Mouse (Mus musculus): Measurements from ENCODE around the gene Acrbp. TPM values are rescaled to one million over a fixed set of nuclear protein-coding genes. Genes with fewer than 3 reads are reported as not detected.
A peak's percentile ranks its signal among the peaks of the same experiment; 100 is the strongest.

Acrbp gene
- polyA plus RNA-seq, 1 experiment from 2014 or later: 13.3 TPM

DNA sequence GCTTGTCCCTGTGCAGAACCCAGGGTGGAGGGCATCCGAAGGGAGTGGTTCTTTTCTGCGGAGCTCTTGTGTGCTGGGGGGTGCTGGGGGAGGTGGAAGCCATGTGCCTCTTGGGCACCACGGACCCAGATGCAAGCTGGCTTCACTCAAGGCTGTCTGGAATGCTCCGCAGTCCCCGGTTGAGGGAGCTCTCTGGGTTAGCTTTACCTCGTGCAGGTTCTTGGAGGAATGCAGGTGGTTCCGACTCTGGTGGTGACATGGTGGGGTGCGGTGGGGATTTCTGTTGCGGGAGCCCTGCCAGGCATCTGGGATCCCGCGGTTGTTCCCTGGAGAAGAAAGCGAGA lies 47.8 kb downstream of the Acrbp start:
- no peaks in the 10 kb centered on the region for H3K27me3 ChIP-seq (ENCODE audit: control insufficient read depth, insufficient read depth, low read length)
- WGBS: 1% methylated on average over 12 of the region's 12 CpGs
- H3K4me2 ChIP-seq (ENCODE audit: low read depth, severe bottlenecking): peak overlapping the region; percentile 94
- DNase-seq (ENCODE audit: low spot score): peak; percentile 40
- H3K9me3 ChIP-seq (ENCODE audit: control insufficient read depth, low read length): no peaks in the 10 kb centered on the region
- no peak for ATAC-seq (ENCODE audit: insufficient number of reproducible peaks, low FRiP score, low TSS enrichment, low read depth)
- peaks cover 26% of the 10 kb centered on the region for H3K4me1 ChIP-seq (ENCODE audit: control insufficient read depth, insufficient read depth, low read length)
- H3K9ac ChIP-seq (ENCODE audit: low read length): peak overlapping the region; percentile 89
- H3K4me3 ChIP-seq (ENCODE audit: low read depth, low read length): peak overlapping the region; percentile 100
- H3K27ac ChIP-seq (replicated peaks; ENCODE audit: low read depth, low read length): peak overlapping the region; percentile 95
- peaks cover 25% of the 10 kb centered on the region for H3K36me3 ChIP-seq (ENCODE audit: control insufficient read depth, insufficient read depth, low read length)

DNA sequence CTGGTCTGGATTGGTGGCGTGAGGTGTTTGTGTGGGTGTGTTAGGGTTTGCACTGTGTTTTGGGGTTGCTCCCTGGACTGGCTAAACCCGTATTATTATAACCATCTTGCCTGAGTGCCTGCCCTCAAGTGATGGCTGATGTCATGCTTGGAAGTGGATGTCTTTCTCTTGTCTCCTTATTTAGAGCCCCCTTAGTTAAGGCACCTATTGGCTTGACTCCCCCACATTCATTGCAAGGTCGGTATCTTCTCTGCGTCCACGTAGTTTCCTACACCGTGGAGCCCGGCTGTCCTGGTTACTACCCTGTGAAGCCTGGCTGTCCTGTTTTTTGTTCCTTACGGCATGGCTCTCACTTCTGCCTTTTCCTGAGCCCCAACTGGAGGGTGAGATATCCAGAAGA lies 48.5 kb downstream of the Acrbp start:
- Histone ChIP-seq H3K4me3 (ENCODE audit: low read depth, low read length) (peak overlapping the region; percentile 100), H3K27ac (replicated peaks; ENCODE audit: low read depth, low read length) (no peak overlapping the region), H3K36me3 (ENCODE audit: control insufficient read depth, insufficient read depth, low read length) (peaks cover 31% of the 10 kb centered on the region), H3K4me2 (ENCODE audit: low read depth, severe bottlenecking) (peak overlapping the region; percentile 94), H3K9ac (ENCODE audit: low read length) (peak overlapping the region; percentile 89), H3K27me3 (ENCODE audit: control insufficient read depth, insufficient read depth, low read length) (no peaks in the 10 kb centered on the region), H3K4me1 (ENCODE audit: control insufficient read depth, insufficient read depth, low read length) (peaks cover 26% of the 10 kb centered on the region), H3K9me3 (ENCODE audit: control insufficient read depth, low read length) (no peaks in the 10 kb centered on the region)
- 65% methylated on average over 8 of the region's 8 CpGs for WGBS
- DNase-seq (ENCODE audit: low spot score) (no peak), ATAC-seq (ENCODE audit: insufficient number of reproducible peaks, low FRiP score, low TSS enrichment, low read depth) (no peak)

DNA sequence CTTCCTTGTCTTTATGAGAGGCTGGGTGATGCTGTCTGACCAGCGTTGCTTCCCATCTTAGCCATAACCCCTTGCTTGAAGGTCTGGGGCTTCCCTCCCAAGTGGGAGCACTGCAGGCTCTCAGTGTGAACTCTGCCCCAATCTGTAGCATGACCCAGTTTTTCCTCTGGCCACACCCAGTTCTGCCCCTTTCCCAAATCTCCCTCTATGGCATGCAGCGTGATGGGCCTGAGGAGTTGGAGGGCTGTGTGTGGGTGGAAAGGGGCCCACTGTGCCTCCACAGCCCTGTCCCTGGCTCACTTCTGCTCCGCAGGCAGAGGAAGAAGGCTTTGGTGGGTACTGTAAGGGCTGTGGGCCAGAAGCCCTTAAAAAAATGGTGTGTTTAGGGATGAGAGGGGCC lies 49.0 kb downstream of the Acrbp start:
- Histone ChIP-seq H3K9me3 (ENCODE audit: control insufficient read depth, low read length) (no peaks in the 10 kb centered on the region), H3K36me3 (ENCODE audit: control insufficient read depth, insufficient read depth, low read length) (peaks cover 33% of the 10 kb centered on the region), H3K27me3 (ENCODE audit: control insufficient read depth, insufficient read depth, low read length) (no peaks in the 10 kb centered on the region), H3K9ac (ENCODE audit: low read length) (peak overlapping the region; percentile 22), H3K4me3 (ENCODE audit: low read depth, low read length) (peak overlapping the region; percentile 100; the same call in 1 of the 2 replicates), H3K27ac (replicated peaks; ENCODE audit: low read depth, low read length) (no peak overlapping the region), H3K4me2 (ENCODE audit: low read depth, severe bottlenecking) (peak overlapping the region; percentile 94), H3K4me1 (ENCODE audit: control insufficient read depth, insufficient read depth, low read length) (peaks cover 26% of the 10 kb centered on the region)
- DNase-seq (ENCODE audit: low spot score) (no peak), ATAC-seq (ENCODE audit: insufficient number of reproducible peaks, low FRiP score, low TSS enrichment, low read depth) (no peak)
- WGBS: 78% methylated on average over 3 of the region's 3 CpGs

DNA sequence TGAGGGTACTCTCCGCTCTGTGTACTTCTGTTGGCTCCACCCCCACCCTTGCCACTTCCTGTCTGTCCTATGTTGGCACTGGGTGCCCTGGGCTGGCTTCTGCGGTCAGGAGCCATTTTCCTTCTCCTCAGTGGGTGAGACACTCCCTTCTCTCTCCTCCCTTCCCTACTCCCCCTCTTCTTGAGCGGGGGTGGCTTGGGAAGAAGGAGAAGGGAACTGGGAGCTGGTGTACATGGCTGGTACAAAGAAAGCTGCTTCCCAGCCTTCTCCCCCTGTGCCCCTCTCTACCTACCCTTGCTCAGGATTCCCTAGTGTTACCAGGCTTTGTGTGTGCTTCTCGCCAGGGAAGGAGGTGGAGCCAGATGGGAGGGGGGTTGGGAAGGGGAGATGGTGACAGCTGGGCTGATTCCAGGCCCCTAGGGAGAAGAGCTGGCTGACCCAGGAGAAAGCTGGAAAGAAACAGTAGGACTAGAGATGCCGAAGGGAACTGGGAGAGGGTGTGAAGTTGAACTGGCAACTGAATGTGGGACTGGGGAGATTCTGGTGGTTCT lies 50.0 kb downstream of the Acrbp start:
- H3K36me3 ChIP-seq (ENCODE audit: control insufficient read depth, insufficient read depth, low read length): peaks cover 37% of the 10 kb centered on the region
- peak overlapping the region; percentile 94; the same call in 1 of the 2 replicates for H3K4me2 ChIP-seq (ENCODE audit: low read depth, severe bottlenecking)
- no peak for DNase-seq (ENCODE audit: low spot score)
- peak overlapping the region; percentile 10; the same call in 1 of the 2 replicates for H3K4me3 ChIP-seq (ENCODE audit: low read depth, low read length)
- H3K27ac ChIP-seq (replicated peaks; ENCODE audit: low read depth, low read length): no peak overlapping the region
- H3K27me3 ChIP-seq (ENCODE audit: control insufficient read depth, insufficient read depth, low read length): no peaks in the 10 kb centered on the region
- no peaks in the 10 kb centered on the region for H3K9me3 ChIP-seq (ENCODE audit: control insufficient read depth, low read length)
- 63% methylated on average over 5 of the region's 5 CpGs for WGBS
- peak overlapping the region; percentile 45; the same call in 1 of the 2 replicates for H3K9ac ChIP-seq (ENCODE audit: low read length)
- no peak for ATAC-seq (ENCODE audit: insufficient number of reproducible peaks, low FRiP score, low TSS enrichment, low read depth)
- peaks cover 26% of the 10 kb centered on the region for H3K4me1 ChIP-seq (ENCODE audit: control insufficient read depth, insufficient read depth, low read length)

DNA sequence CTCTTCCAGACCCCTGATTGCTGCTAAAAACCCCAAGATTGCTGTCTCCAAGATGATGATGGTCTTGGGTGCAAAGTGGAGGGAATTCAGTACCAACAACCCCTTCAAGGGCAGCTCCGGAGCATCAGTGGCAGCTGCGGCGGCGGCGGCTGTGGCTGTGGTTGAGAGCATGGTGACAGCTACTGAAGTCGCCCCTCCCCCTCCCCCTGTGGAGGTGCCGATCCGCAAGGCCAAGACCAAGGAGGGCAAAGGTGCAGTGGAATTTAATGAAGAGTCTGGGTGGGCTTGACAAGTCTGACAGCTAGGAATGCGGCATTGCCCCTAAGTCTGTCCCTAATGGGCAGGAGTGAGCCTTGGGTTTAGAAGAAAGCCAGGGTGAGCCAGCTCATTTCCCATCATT lies 52.0 kb downstream of the Acrbp start:
- Histone ChIP-seq H3K9me3 (ENCODE audit: control insufficient read depth, low read length) (no peaks in the 10 kb centered on the region), H3K27ac (replicated peaks; ENCODE audit: low read depth, low read length) (no peak overlapping the region), H3K4me3 (ENCODE audit: low read depth, low read length) (no peak overlapping the region), H3K27me3 (ENCODE audit: control insufficient read depth, insufficient read depth, low read length) (no peaks in the 10 kb centered on the region), H3K4me1 (ENCODE audit: control insufficient read depth, insufficient read depth, low read length) (peaks cover 26% of the 10 kb centered on the region), H3K36me3 (ENCODE audit: control insufficient read depth, insufficient read depth, low read length) (peaks cover 54% of the 10 kb centered on the region), H3K9ac (ENCODE audit: low read length) (no peak overlapping the region), H3K4me2 (ENCODE audit: low read depth, severe bottlenecking) (no peak overlapping the region)
- DNase-seq (ENCODE audit: low spot score) (peak; percentile 46), ATAC-seq (ENCODE audit: insufficient number of reproducible peaks, low FRiP score, low TSS enrichment, low read depth) (no peak)
- 66% methylated on average over 9 of the region's 9 CpGs for WGBS

DNA sequence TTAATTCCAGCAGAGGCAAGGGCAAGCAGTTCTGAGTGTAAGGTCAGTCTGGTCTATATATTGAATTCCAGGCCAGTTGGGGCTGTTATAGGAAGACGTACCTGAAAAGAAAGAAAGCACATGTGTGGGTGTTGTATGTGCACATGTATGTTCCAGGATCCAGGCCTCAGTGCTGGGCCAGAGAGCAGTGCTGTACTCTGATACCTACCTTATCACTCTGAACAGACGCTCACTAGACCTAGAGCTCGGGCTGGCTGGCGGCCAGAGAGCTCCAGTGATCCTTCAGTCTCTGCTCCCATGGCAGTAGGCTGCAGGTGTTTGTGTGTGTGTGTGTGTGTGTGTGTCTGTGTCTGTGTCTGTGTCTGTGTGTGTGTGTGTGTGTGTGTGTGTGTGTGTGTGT lies 54.7 kb downstream of the Acrbp start:
- WGBS: 90% methylated on average over 4 of the region's 4 CpGs
- no peaks in the 10 kb centered on the region for H3K27me3 ChIP-seq (ENCODE audit: control insufficient read depth, insufficient read depth, low read length)
- no peak overlapping the region for H3K27ac ChIP-seq (replicated peaks; ENCODE audit: low read depth, low read length)
- H3K4me1 ChIP-seq (ENCODE audit: control insufficient read depth, insufficient read depth, low read length): peaks cover 9% of the 10 kb centered on the region
- H3K4me3 ChIP-seq (ENCODE audit: low read depth, low read length): no peak overlapping the region
- H3K4me2 ChIP-seq (ENCODE audit: low read depth, severe bottlenecking): no peak overlapping the region
- H3K9ac ChIP-seq (ENCODE audit: low read length): no peak overlapping the region
- H3K9me3 ChIP-seq (ENCODE audit: control insufficient read depth, low read length): no peaks in the 10 kb centered on the region
- H3K36me3 ChIP-seq (ENCODE audit: control insufficient read depth, insufficient read depth, low read length): peaks cover 75% of the 10 kb centered on the region
- DNase-seq (ENCODE audit: low spot score): no peak
- ATAC-seq (ENCODE audit: insufficient number of reproducible peaks, low FRiP score, low TSS enrichment, low read depth): no peak

DNA sequence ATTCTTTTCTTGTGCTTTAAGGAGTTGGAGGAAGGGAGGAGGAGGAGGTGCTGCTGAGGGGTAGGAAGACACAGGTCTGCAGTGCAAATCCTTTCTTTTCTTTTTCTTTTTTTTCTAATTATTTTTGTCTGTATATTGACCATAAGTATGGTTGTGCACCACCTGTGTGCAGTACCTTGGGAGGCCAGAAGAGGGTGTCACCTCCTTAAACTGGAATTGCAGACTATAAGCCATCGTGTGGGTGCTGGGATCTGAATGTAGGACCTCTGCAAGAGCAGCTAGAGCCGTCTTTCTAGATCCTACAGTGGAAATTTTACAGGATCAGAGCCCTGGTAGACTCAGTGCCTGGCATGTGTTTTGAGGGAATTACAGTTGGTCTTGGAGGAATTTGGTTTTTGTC lies 58.2 kb downstream of the Acrbp start:
- H3K4me1 ChIP-seq (ENCODE audit: control insufficient read depth, insufficient read depth, low read length): no peaks in the 10 kb centered on the region
- ATAC-seq (ENCODE audit: insufficient number of reproducible peaks, low FRiP score, low TSS enrichment, low read depth) (no peak), DNase-seq (ENCODE audit: low spot score) (no peak)
- no peak overlapping the region for H3K4me2 ChIP-seq (ENCODE audit: low read depth, severe bottlenecking)
- no peak overlapping the region for H3K4me3 ChIP-seq (ENCODE audit: low read depth, low read length)
- 94% methylated on average over 2 of the region's 2 CpGs for WGBS
- H3K36me3 ChIP-seq (ENCODE audit: control insufficient read depth, insufficient read depth, low read length): peaks cover 86% of the 10 kb centered on the region
- H3K9me3 ChIP-seq (ENCODE audit: control insufficient read depth, low read length): no peaks in the 10 kb centered on the region
- H3K27ac ChIP-seq (replicated peaks; ENCODE audit: low read depth, low read length): no peak overlapping the region
- H3K9ac ChIP-seq (ENCODE audit: low read length): no peak overlapping the region
- no peaks in the 10 kb centered on the region for H3K27me3 ChIP-seq (ENCODE audit: control insufficient read depth, insufficient read depth, low read length)

DNA sequence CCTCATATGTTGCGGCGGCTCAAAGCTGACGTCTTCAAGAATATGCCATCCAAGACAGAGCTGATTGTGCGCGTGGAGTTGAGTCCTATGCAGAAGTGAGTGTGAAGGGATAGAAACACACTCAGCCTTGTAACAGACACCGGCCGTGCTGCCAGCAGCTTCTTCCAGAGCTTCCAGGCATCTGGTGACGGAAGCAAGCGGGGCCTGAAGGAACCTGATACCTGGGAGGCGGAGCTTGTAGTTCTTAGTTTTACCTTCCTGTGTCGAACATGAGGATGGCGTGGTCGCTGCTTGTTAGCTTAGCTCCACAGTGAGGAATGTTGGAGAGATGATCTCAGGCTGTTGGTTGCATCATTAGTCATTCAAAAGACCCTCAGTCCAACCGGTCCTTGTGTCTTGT lies 59.9 kb downstream of the Acrbp start:
- Histone ChIP-seq H3K27me3 (ENCODE audit: control insufficient read depth, insufficient read depth, low read length) (no peaks in the 10 kb centered on the region), H3K4me1 (ENCODE audit: control insufficient read depth, insufficient read depth, low read length) (no peaks in the 10 kb centered on the region), H3K27ac (replicated peaks; ENCODE audit: low read depth, low read length) (no peak overlapping the region), H3K4me2 (ENCODE audit: low read depth, severe bottlenecking) (no peak overlapping the region), H3K9ac (ENCODE audit: low read length) (no peak overlapping the region), H3K4me3 (ENCODE audit: low read depth, low read length) (no peak overlapping the region), H3K36me3 (ENCODE audit: control insufficient read depth, insufficient read depth, low read length) (peaks cover 93% of the 10 kb centered on the region), H3K9me3 (ENCODE audit: control insufficient read depth, low read length) (no peaks in the 10 kb centered on the region)
- WGBS: 82% methylated on average over 14 of the region's 14 CpGs
- DNase-seq (ENCODE audit: low spot score): no peak
- no peak for ATAC-seq (ENCODE audit: insufficient number of reproducible peaks, low FRiP score, low TSS enrichment, low read depth)

DNA sequence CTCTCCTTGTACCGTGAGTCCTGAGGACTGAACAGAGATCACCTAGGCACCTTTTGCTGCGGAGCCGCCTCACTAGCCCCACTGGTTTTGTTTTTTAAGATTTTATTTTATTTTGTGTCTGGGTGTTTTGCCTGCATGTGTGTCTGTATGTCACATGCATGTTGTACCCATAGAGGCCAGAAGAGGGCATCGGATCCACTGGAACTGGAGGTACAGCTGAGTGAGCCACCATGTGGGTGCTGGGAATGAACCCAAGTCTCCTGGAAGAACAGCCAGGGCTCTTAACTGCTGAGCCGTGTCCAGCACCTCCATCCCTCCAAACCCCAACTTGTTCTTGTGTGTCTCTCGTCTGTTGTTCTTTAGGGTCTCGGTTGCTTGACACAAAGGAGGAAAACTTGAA lies 61.4 kb downstream of the Acrbp start:
- Histone ChIP-seq H3K4me1 (ENCODE audit: control insufficient read depth, insufficient read depth, low read length) (no peaks in the 10 kb centered on the region), H3K36me3 (ENCODE audit: control insufficient read depth, insufficient read depth, low read length) (peaks cover 83% of the 10 kb centered on the region), H3K9me3 (ENCODE audit: control insufficient read depth, low read length) (no peaks in the 10 kb centered on the region), H3K27ac (replicated peaks; ENCODE audit: low read depth, low read length) (no peak overlapping the region), H3K9ac (ENCODE audit: low read length) (no peak overlapping the region), H3K4me2 (ENCODE audit: low read depth, severe bottlenecking) (no peak overlapping the region), H3K4me3 (ENCODE audit: low read depth, low read length) (no peak overlapping the region), H3K27me3 (ENCODE audit: control insufficient read depth, insufficient read depth, low read length) (no peaks in the 10 kb centered on the region)
- ATAC-seq (ENCODE audit: insufficient number of reproducible peaks, low FRiP score, low TSS enrichment, low read depth): no peak
- 91% methylated on average over 7 of the region's 7 CpGs for WGBS
- peak; percentile 71 for DNase-seq (ENCODE audit: low spot score)

All from limb, embryonic 11.5 days (tissue).